Mouse (Mus musculus) WW6 (cell line): ENCODE data around the gene Mbnl2.

Source experiments
- DNase-seq: peaks from one replicate; pipeline ENCODE4 v3.0.0-alpha.2; 2013; ENCODE audit warnings: low read depth, low spot score

Mbnl2 gene

DNA sequence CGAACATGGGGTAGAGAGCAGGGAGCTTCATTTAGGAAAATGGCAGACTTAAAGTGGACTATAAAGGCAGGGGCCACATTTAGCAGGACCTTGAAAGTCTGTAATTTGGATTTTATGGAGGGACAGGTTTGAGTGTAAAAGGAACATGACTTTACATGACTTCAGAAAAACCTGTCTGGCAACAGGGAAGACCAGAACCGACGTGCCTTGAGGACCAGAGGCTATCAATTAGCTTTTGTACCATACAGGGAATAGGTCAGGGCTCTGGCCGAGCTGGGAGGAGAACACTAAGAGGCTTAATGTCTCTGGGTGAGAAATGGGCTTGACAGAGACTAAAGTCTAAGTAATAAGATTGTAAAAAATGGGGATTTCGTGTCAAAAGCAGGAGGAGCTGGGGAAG is 1.7 kb upstream of the Mbnl2 start:
- no peak for DNase-seq

DNA sequence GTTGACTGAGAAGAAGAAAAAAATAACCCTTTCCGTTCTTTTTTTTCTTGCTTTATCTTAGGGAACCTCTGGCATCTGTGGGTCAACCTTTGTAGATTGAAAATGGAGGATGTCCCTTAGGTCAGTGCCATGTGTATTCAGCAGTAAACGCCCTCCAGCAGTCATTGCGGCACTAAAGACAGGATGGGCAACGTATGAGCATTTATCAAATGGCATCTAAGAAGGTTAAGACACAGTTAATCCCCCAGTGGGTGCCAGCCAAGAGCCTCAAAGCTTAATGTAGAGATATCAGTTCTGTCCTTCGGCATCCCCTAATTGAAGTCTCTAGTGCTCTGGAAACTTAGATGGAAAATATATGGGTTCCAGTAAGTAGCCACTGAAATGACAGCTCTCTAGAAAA is 723 bp upstream of the Mbnl2 start:
- no peak for DNase-seq

DNA sequence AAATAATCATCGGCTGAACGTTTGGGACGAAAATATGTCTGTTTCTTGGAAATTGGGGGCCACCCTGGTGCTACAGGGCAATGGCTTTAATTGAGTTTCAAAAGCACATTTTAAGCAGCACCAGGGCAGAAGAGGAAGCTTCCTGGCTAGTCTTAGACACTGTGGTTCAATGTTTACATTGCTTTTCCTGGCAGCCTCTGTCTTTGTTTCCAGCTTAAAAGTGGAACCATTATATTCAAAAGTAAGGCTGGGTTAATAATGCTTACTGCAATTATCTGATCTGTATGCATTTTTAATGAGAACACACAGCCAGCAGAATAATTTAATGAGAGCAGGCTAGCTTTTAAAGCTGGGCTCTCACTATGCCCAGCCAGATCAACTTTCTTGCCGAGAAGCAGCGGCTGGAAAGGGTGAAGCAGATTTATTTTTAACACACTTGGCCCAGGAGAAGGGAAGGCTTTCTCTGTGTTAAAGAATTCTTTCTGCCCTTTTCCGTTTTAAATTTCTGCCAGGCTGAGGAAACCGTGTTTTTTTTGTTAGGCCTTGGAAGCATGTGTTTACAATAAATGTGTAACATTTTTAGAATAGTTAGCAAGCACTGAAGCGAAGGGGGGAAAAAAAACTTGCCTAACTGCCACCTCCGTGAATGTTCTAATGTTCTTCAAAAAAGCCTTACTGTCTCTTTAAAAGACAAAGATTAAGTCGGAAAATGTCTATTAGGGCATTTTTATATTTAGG is 1.0 kb downstream of the Mbnl2 start:
- DNase-seq: no peak

DNA sequence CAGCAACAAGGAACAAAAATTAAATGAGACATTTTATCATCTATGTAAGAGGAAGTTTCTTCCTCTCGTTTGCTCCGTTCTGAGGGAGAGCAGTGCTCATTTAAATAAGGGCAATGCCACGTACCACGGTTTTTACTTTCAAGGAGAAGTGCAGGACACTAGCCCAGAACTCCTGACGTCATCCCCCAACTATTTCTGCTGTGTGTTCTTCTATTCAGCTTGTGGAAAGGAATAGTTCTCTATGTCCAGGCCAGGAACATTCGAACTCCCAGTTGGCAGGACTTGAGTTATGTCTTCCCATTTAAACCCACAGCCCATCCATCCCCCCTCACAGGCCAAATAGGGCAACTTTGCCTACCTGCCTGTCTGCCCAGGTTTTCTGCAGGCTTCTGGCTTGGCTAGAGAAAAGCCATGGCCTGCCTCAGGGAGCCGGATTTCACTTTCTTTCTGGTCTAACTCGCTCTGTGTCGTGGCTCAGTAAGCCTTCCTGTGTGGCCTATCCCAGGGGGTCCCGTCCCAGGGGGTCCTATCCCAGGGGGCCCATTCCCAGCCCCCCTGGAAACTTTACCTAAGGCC is 1.7 kb downstream of the Mbnl2 start:
- no peak for DNase-seq

DNA sequence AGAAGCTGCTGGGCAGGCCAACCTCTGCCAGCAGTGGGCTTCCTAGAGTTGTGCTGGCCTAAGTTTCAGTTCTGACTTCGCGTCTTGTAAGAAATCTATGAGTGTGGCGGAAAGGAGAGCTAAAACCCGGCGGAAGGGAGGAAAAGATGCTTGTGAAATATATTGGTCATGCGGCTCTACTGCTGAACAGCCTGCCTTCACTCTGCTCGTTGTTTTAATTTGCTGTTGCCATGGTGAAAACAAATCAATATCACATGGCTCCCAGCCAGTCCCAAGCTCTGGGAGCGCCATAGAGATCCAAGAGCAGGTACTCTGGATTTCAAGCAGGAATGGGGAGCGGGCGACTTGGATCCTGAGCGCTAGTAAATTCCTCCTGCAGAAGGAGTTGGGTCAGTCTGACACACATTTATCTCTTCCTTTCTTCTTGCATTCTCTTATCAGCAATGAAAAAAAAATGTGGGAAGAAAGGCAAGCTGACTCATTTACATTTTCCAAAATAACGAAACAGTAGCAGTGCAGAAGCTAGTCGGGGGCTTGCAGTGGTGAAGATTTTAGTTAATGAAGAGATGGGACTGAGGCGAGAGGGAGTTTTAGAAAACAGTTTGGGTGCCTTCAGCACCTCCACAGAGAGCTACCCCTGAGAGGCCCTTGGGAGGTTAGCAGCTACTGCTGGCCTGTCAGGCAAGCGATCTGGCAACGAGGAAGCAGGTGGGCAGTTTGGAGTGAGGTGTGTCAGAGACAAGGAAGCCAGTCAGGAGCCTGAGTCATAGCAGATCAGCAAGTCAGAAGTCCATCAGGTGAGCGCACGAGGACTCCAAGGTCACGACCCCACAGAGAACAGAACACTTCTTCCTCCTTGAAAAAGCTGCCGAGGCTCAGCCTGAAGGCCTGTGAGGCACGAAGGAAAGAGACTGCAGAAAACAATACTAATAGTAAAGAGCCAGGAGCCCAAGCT is 3.1 kb downstream of the Mbnl2 start:
- no peak for DNase-seq

DNA sequence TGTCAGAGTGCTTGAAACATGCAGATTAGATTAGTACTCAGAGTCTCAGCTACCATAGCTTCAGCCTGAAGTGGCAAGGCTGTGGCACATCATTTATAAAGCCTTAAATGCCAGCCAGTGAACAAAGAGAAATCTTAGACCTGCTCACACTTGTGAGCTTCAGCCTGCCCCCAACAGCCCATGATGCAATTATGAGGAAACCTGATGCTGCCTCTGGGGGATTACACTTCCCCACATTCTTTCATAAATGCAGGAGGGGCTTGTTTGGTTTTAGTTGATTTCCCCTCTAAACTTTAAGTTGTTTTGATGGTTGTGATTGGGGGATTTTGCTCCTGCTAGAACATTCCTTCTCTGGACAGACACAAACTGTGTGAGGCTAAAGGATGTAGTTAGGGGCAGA is 4.7 kb downstream of the Mbnl2 start:
- DNase-seq: no peak

DNA sequence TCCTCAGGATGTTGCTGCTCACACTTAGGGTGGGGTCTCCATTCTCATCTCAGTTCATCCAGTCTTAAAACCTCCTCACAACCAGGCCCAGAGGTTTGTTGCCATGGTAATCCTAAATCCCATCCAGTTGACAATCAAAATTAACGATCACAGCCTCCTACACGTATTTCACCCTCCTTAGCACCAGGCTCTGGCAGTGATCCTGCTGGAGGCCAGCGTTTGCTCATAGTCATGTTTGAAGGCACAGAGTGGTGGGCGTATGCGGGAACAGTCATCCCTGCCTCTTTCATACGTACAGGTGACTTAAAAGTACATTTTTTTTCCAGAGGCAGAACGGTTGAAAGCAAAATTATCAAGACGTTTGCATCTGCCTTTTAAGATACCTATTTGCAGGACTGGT is 8.3 kb downstream of the Mbnl2 start:
- DNase-seq: no peak

DNA sequence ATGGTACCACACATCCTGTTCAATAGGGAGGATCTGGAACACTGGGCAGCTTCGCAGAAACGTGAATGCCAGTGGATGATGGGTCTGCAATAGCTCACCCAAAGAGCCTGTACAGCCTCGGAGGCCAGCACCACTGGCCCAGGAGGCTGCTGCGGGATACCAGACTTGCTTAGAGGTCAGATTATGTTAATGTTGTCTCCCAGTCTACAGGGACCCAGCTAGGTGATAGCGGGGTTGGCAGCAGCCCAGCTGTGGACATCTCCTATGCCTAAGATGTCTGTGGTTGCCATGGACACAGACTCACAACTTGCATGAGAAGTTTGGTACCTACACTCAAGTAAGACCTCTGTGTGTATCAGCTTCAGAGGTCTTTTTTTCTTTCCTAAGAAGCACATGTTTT is 9.0 kb downstream of the Mbnl2 start:
- no peak for DNase-seq

DNA sequence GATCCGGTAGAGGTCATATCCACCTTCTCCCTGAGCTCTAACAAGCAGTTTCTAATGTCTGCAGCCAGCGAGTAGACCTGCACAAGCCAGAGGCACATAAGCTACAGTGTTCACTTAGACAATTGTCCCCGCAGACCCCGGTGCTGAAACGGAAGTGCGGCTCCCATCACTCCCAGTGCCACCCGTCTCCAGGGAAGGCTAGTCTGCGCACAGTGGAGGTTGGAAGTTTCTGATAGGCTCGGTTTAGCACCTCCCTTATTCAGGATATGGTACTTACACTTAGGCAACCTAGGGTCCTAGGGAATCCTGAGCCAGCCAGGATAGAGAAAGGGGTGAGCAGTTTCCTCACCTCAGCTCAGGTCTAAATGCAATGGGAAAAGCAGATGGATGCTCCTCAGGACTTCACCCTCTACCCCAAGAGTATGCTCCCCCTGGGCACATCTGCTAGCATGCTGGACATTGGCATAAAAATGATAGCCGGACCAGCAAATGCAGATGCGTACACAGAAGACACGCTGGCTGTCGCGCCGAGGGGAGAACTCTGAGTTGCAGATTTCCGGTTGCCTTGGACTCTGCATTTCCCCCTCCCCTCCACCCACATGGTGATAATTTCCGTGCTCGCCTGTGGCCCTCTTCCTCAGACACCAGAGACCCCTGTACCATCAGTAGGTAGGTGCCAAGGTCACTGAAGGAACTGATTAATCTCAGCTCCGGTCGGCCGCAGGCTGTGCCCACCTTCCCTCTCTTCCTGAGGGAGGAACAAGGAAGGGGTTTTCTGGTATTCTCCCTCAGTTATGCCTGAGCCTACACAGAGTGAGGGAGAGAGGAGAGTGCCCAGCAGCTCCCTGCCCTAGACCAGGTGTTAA is 11.9 kb downstream of the Mbnl2 start:
- DNase-seq: no peak

DNA sequence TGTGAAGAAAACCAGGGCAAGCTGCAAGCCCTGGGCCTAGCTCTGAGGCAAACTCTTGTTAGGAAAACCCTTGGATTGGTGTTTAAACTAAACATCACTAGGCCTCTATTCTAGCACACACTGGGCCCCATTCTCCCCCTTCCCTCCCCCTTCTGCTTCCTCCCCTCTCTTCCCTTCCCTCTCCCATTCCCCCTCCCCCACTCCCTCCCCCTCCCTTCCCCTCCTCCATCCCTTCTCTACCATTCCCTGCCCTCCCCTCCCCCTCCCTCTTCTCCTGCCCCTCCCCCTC is 12.5 kb downstream of the Mbnl2 start:
- no peak for DNase-seq

DNA sequence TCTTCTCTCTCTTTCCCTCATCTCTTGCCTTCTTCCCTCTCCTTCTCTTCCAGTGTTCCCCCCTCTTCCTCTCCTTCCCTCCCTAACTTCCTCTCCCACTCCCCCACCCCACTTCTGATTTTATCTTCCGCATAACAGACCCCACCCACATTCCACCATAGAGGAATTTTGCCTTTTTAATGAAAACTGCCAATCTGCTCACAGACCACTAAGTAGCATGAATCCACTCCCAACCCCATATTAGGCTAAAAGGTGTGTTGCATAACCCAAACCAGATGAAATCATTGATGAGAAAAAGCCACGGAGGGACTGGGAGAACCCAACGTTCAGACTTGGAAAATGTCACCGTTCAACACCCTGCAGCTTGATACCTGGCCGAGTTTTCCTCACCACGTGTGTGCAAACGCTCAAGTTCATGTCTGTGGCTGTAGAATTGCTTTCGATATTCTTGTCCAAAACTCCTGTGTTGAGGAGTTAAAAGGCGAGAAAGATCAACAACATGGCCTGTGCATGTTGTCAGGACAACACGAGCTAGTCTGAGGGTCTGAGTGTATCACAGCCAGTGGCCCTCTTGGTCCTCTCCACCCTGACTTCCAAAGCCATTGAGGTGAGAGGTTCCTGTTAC is 13.0 kb downstream of the Mbnl2 start:
- DNase-seq: no peak

DNA sequence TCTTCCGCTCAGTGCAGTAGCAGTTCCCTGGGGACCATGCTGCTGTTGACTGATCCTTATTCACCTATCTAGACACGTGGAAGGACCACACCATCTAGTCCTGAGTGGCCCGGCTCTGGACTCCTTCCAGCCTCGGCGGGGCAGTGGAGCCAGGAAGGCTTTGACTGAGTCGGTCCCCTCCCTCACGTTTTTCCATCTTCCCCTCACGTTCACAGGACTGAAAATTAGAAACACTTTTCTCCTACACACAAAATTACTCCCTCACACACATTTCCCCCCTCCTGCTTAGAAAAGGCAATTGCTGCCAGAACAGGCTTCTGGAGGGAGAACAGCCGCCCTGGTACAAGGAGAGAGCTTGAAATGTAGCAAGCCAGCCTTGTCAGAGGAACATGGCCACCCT is 13.6 kb downstream of the Mbnl2 start:
- DNase-seq: no peak

DNA sequence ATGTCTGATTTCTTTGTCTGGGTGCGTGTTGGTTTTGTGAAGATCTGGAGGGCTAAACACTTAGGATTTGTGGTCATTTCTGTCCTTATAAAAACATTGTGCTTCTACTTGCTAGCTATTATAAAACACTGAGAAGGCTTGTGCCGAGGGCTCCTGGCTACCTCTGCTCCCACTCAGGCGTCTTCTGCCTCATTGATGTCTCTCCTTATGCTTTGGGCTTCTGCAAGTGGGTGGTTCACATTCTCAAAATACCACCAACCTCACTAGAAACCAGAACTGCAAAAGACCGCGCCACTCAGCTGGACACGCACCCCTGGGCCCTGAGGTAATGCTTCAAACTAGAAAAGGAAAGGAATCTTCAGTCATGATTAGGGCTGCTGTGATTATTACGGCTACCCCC is 14.1 kb downstream of the Mbnl2 start:
- no peak for DNase-seq

DNA sequence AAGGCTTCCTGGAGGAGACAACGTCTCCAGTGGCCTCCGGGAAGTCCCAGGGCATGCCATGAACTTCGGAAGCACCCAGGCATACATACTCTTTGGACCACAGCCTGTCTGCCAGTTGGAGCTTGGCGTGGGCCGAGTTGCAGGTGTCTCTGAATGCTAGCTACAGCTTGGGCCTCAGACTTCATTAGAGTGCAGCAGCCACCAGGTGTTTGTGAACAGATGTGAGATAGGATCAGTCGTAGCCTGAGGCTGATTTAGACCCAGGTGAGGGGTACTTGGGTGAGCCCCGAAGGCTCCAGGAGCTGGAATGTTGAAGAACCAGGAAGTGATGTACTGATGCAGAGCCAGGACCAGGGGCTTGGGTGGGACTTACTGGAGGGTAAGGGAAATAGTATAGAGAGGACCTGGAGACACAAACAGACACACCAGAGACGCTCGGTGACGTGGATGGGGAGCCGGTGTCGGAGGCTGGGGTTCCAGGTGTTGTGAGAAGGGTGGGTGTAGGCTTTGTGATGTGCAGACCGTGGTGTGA is 15.8 kb downstream of the Mbnl2 start:
- DNase-seq: no peak

DNA sequence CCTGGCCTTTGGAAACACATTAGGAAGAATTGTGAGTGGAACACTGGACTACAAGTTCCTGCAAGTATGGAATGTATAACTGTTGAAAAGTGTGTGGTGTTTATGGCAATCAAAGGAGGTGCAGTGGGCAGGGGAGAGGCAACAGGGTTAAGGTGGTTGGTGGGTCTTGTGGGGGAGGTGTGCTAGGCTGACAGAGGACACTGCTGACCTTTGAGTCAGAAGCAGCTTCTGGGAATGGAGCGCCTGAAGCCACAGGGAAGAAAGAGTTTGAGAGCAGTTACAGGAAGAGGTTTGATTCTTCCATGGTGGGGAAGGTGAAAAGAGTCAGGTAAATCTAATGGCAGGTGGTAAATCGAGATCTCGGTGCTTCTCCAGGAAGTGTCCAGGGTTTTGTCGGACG is 16.7 kb downstream of the Mbnl2 start:
- DNase-seq: no peak

DNA sequence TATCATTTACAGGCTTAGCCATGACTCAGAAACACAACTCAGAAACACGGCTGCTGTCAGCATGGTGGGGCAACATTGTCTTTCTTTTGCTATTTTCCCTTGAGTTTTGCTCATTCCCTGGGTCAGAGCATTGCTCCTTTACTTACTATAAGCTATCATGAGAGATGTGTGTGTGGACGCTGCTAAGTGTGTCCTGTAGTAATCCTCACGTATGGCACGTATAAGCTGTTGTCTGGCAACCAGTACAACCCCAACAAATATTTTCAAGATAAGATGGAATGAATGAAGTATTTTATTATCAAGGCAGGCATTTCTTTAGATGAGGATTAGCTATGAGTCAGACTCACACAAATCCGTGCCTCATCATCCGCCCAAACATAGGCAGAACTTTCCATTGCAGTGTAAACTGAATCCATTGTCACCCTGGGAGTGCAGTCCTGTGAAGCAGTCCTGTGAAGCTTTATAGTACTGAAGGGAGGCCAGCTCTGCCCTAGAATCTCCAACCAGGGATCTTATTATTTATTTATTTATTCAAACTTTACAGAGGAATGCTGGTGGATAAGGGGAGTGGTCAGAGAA is 17.2 kb downstream of the Mbnl2 start:
- DNase-seq: no peak

DNA sequence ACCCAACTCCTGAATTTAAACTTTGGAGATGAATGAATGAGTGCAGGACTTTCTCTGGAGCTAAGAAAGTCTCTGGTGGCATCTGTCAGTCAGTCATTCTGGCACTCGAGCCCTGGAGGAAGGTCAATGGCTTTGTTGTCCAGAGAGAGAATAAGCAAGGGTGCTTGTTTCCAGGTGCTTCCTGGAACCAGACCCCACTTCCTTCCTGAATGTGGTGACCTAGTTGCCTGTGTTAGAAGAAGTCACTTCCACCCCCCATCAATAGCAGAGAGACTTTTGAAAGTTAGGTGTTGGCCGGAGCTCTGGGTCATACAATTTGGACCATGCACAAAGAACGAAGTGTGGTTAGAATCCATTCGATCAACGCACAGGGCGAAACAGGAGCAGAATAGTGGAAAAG is 19.0 kb downstream of the Mbnl2 start:
- no peak for DNase-seq

DNA sequence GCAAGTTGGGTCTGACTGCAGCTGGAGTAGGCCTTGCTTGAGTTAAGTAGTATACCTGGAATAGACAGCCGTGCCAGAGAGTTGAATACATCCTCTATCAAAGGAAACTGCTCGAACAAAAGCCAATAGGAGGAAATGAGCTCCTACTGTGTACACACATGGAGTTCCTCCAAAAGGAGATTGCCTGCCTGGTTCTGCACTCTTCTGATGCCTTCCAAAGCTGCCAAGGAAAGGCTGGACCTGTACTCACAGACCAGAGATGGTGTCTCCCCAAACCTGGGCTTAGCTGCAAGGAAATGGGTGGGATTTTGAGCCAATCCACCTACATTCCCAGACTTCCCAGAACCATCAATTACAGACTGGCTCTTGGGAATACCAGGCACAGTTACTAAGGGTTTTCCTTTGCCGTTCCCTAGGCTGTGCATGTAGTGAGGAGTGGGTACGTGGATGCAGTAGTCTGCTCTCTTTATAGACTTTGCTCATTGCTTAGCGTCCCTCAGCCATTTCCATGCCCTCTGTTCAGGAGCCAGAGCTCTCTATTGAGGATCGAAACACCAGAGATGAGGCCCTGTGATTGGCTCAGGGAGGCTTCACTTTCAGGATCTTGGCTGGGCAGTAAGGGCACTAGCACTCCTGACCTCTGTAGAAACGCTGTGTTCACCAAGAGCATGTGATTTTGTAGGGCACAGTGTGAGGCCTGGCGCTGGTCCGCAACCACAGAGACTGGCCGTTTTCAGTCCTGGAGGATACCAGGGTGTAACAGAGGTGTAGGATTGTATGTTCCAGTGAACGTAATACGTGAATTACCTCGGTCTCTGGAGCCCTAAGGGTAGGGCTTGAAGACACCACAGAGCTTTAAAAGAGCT is 20.1 kb downstream of the Mbnl2 start:
- DNase-seq: no peak

DNA sequence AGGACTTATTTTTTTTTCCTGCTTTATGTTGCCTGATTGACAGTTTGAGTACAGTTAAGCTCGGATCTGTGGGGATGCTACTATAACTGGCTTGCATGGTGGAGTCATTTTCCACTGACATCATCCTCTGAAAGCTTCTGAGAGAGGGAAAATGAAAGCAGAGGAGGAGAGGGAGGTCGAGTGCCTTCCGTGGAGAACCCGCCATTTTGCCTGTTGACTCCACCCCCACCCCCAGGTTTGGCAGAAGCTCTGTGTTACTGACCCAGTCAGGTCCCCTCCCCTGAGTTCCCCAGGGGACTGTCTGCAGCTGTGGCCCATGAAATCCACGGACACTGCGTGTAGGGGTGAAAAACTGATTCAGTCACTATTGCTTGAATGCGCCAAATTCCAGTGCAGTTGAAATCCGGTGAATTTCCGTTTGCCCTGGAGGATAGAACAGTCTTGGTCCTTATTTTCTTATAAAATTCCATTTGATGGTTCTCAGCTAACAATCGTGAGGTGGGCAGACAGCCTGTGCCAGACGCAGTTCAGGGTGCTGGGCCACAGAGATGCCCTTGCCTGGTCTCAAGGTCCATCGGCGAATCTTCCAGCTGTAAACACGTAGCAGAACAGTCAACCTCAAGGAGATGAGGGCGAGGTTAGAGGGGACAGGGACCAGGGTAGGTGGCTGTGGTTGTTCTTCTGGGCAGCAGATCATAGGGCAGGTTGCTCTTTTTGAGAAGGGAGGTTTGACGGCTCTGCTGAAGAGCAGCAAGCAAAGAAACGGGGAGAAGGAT is 20.9 kb downstream of the Mbnl2 start:
- DNase-seq: no peak
